Mouse (Mus musculus) MEL (cell line): Measurements from ENCODE around the gene Sugp2. TPM values are rescaled to one million over a fixed set of nuclear protein-coding genes. Genes with fewer than 3 reads are reported as not detected.

Experiments
- DNase-seq: peaks from one replicate; pipeline ENCODE4 v3.0.0; 2011; ENCODE audit warnings: low read depth, low spot score
- H3K27ac ChIP-seq: 2 replicates; pipeline ENCODE4 v1.5.1; 2012; ENCODE audit warnings: low read depth, mild to moderate bottlenecking, control low read depth, low read length, moderate library complexity; ENCODE audit not compliant: control insufficient read depth
- H3K27me3 ChIP-seq, 2 experiments: fragments of 150-350 bp in 1 of 2; sonication (generic) in 1 of 2; 2 replicates each; pipeline ENCODE4 v1.6.1; 2012; ENCODE audit warnings: low read length in 2 of 2, mild to moderate bottlenecking in 2 of 2, improper control_type of control experiment in 1 of 2, moderate library complexity in 1 of 2; ENCODE audit not compliant: insufficient read depth in 2 of 2, control insufficient read depth in 1 of 2
- H3K36me3 ChIP-seq, 2 experiments: 2 replicates each; pipeline ENCODE4 v1.6.1; 2012 to 2014; ENCODE audit warnings: low read length in 2 of 2, improper control_type of control experiment in 1 of 2, inconsistent platforms in 1 of 2, mild to moderate bottlenecking in 1 of 2; ENCODE audit not compliant: insufficient read depth in 2 of 2, control insufficient read depth in 1 of 2
- H3K4me1 ChIP-seq, 2 experiments: fragments of 150-350 bp in 1 of 2; sonication (generic) in 1 of 2; 2 replicates each; pipeline ENCODE4 v1.6.1; 2012; ENCODE audit warnings: low read length in 2 of 2, improper control_type of control experiment in 1 of 2, mild to moderate bottlenecking in 1 of 2; ENCODE audit not compliant: insufficient read depth in 2 of 2, control insufficient read depth in 1 of 2
- H3K4me3 ChIP-seq, 2 experiments: fragments of 150-350 bp in 1 of 2; sonication (generic) in 1 of 2; 2 replicates each; pipeline ENCODE4 v1.5.1; 2012; ENCODE audit warnings: low read depth in 2 of 2, low read length in 2 of 2, mild to moderate bottlenecking in 2 of 2, moderate library complexity in 2 of 2, control low read depth in 1 of 2, improper control_type of control experiment in 1 of 2; ENCODE audit not compliant: control insufficient read depth in 1 of 2, insufficient read depth in 1 of 2
- H3K79me2 ChIP-seq: 2 replicates; pipeline ENCODE4 v1.6.1; 2012; ENCODE audit warnings: mild to moderate bottlenecking, low read length, moderate library complexity; ENCODE audit not compliant: control insufficient read depth, poor library complexity, insufficient read depth
- H3K9ac ChIP-seq: 2 replicates; pipeline ENCODE4 v1.6.1; 2012; ENCODE audit warnings: low read depth, mild to moderate bottlenecking, control low read depth, low read length, moderate library complexity; ENCODE audit not compliant: control insufficient read depth, poor library complexity, severe bottlenecking
- H3K9me3 ChIP-seq: fragments of 150-350 bp; sonication (generic); replicated peaks from 2 replicates; pipeline ENCODE4 v1.6.1; 2012; ENCODE audit warnings: mild to moderate bottlenecking, low read length, improper control_type of control experiment, moderate library complexity; ENCODE audit not compliant: insufficient read depth
- CHD1 ChIP-seq: IDR thresholded peaks from 2 replicates; pipeline ENCODE4 v1.6.1; 2012; ENCODE audit warnings: low read depth, mild to moderate bottlenecking, inconsistent platforms, low read length, improper control_type of control experiment
- CTCF ChIP-seq, 3 experiments: IDR thresholded peaks in 2 of 3; conservative IDR thresholded peaks in 1 of 3; 2 replicates each; pipeline ENCODE4 v1.5.1; 2011 to 2012; ENCODE audit warnings: low read length in 3 of 3, low read depth in 2 of 3, mild to moderate bottlenecking in 2 of 3, improper control_type of control experiment in 1 of 3, inconsistent platforms in 1 of 3, mixed read lengths in 1 of 3, moderate library complexity in 1 of 3; ENCODE audit not compliant: control insufficient read depth in 1 of 3, insufficient read depth in 1 of 3, poor library complexity in 1 of 3, severe bottlenecking in 1 of 3
- ELF1 ChIP-seq: IDR thresholded peaks from 2 replicates; pipeline ENCODE4 v1.6.1; 2014; ENCODE audit warnings: low read depth, mild to moderate bottlenecking, inconsistent platforms, low read length, improper control_type of control experiment, moderate library complexity
- EP300 ChIP-seq, 2 experiments: IDR thresholded peaks; 2 replicates each; pipeline ENCODE4 v1.6.1; 2011; ENCODE audit warnings: improper control_type of control experiment in 2 of 2, low read length in 2 of 2, low read depth in 1 of 2, mild to moderate bottlenecking in 1 of 2
- GABPA ChIP-seq: IDR thresholded peaks from 2 replicates; pipeline ENCODE4 v1.6.1; 2012; ENCODE audit warnings: low read depth, mild to moderate bottlenecking, inconsistent platforms, low read length, improper control_type of control experiment, moderate library complexity
- GATA1 ChIP-seq: IDR thresholded peaks from 2 replicates; pipeline ENCODE4 v1.6.1; 2011; ENCODE audit warnings: low read depth, low read length, improper control_type of control experiment
- HCFC1 ChIP-seq: IDR thresholded peaks from 2 replicates; pipeline ENCODE4 v1.6.1; 2012; ENCODE audit warnings: low read depth, mild to moderate bottlenecking, inconsistent platforms, low read length, improper control_type of control experiment, moderate library complexity
- JUND ChIP-seq: IDR thresholded peaks from 2 replicates; pipeline ENCODE4 v1.6.1; 2011; ENCODE audit warnings: low read depth, mild to moderate bottlenecking, improper control_type of control experiment, low read length
- KAT2A ChIP-seq: conservative IDR thresholded peaks from 2 replicates; pipeline ENCODE4 v1.6.1; 2012; ENCODE audit warnings: low read depth, low read length, improper control_type of control experiment, inconsistent platforms
- MAFK ChIP-seq: IDR thresholded peaks from 2 replicates; pipeline ENCODE4 v1.6.1; 2011; ENCODE audit warnings: low read depth, mild to moderate bottlenecking, low read length, improper control_type of control experiment, borderline replicate concordance
- MAX ChIP-seq: IDR thresholded peaks from 2 replicates; pipeline ENCODE4 v1.6.1; 2011; ENCODE audit warnings: low read length, improper control_type of control experiment
- MAZ ChIP-seq: IDR thresholded peaks from 2 replicates; pipeline ENCODE4 v1.6.1; 2012; ENCODE audit warnings: low read depth, mild to moderate bottlenecking, inconsistent platforms, low read length, improper control_type of control experiment
- MEF2A ChIP-seq: IDR thresholded peaks from 2 replicates; pipeline ENCODE4 v1.6.1; 2014; ENCODE audit warnings: low read depth, mild to moderate bottlenecking, inconsistent platforms, low read length, improper control_type of control experiment; ENCODE audit not compliant: poor library complexity, insufficient replicate concordance, severe bottlenecking; ENCODE audit errors: extremely low read depth
- MXI1 ChIP-seq: IDR thresholded peaks from 2 replicates; pipeline ENCODE4 v1.6.1; 2011; ENCODE audit warnings: mild to moderate bottlenecking, low read depth, low read length, improper control_type of control experiment
- MYC ChIP-seq: IDR thresholded peaks from 2 replicates; pipeline ENCODE4 v1.6.1; 2011; ENCODE audit warnings: low read depth, mild to moderate bottlenecking, low read length, improper control_type of control experiment, moderate library complexity
- NRF1 ChIP-seq: IDR thresholded peaks from 2 replicates; pipeline ENCODE4 v1.6.1; 2014; ENCODE audit warnings: low read depth, mild to moderate bottlenecking, inconsistent platforms, low read length, improper control_type of control experiment, moderate library complexity; ENCODE audit not compliant: poor library complexity, insufficient read depth, severe bottlenecking
- POLR2A ChIP-seq, 2 experiments: IDR thresholded peaks; 2 replicates each; pipeline ENCODE4 v1.6.1; 2011 to 2012; ENCODE audit warnings: low read length in 2 of 2, mild to moderate bottlenecking in 2 of 2, control low read depth in 1 of 2, improper control_type of control experiment in 1 of 2, low read depth in 1 of 2, moderate library complexity in 1 of 2; ENCODE audit not compliant: control insufficient read depth in 1 of 2, insufficient read depth in 1 of 2, poor library complexity in 1 of 2
- POLR2AphosphoS5 ChIP-seq: IDR thresholded peaks from 2 replicates; pipeline ENCODE4 v1.6.1; 2012; ENCODE audit warnings: low read depth, borderline replicate concordance, mild to moderate bottlenecking, inconsistent platforms, low read length, moderate library complexity, mixed read lengths
- RAD21 ChIP-seq: IDR thresholded peaks from 2 replicates; pipeline ENCODE4 v1.6.1; 2011; ENCODE audit warnings: mild to moderate bottlenecking, low read depth, low read length, improper control_type of control experiment
- RCOR1 ChIP-seq: IDR thresholded peaks from 2 replicates; pipeline ENCODE4 v1.6.1; 2012; ENCODE audit warnings: low read depth, mild to moderate bottlenecking, inconsistent platforms, low read length, improper control_type of control experiment
- SMC3 ChIP-seq: IDR thresholded peaks from 2 replicates; pipeline ENCODE4 v1.6.1; 2011; ENCODE audit warnings: low read depth, low read length, improper control_type of control experiment
- TAL1 ChIP-seq: IDR thresholded peaks from 2 replicates; pipeline ENCODE4 v1.6.1; 2012; ENCODE audit warnings: mild to moderate bottlenecking, inconsistent platforms, low read length, moderate library complexity, mixed read lengths
- TBP ChIP-seq: IDR thresholded peaks from 2 replicates; pipeline ENCODE4 v1.8.0; 2011; ENCODE audit warnings: low read depth, low read length, improper control_type of control experiment
- TCF12 ChIP-seq: IDR thresholded peaks from 2 replicates; pipeline ENCODE4 v1.6.1; 2014; ENCODE audit warnings: low read depth, mild to moderate bottlenecking, inconsistent platforms, low read length, improper control_type of control experiment, moderate library complexity
- USF2 ChIP-seq, 2 experiments: IDR thresholded peaks; 2 replicates each; pipeline ENCODE4 v1.6.1; 2011 to 2012; ENCODE audit warnings: improper control_type of control experiment in 2 of 2, low read length in 2 of 2, borderline replicate concordance in 1 of 2, inconsistent platforms in 1 of 2, low read depth in 1 of 2, mild to moderate bottlenecking in 1 of 2; ENCODE audit not compliant: insufficient read depth in 1 of 2
- ZC3H11A ChIP-seq: IDR thresholded peaks from 2 replicates; pipeline ENCODE4 v1.6.1; 2012; ENCODE audit warnings: low read depth, mild to moderate bottlenecking, inconsistent platforms, low read length, improper control_type of control experiment
- ZKSCAN1 ChIP-seq: IDR thresholded peaks from 2 replicates; pipeline ENCODE4 v1.6.1; 2012; ENCODE audit warnings: low read depth, mild to moderate bottlenecking, inconsistent platforms, low read length, improper control_type of control experiment, moderate library complexity
- ZMIZ1 ChIP-seq: IDR thresholded peaks from 2 replicates; pipeline ENCODE4 v1.6.1; 2012; ENCODE audit warnings: low read depth, mild to moderate bottlenecking, inconsistent platforms, low read length, improper control_type of control experiment, moderate library complexity
- ZNF384 ChIP-seq: IDR thresholded peaks from 2 replicates; pipeline ENCODE4 v1.6.1; 2012; ENCODE audit warnings: low read depth, mild to moderate bottlenecking, inconsistent platforms, low read length, improper control_type of control experiment
- polyA plus RNA-seq, 2 experiments: library from polyadenylated mRNA; stranded (reverse) in 1 of 2; unstranded in 1 of 2; fragments of >175 nt in 1 of 2; fragments of >200 nt in 1 of 2; gene quantifications; 2 replicates each; pipeline versions ENCODE4 v1.2.1 to v1.2.4; 2012; ENCODE audit warnings: low replicate concordance in 2 of 2, low read depth in 1 of 2; ENCODE audit not compliant: insufficient read length in 2 of 2, insufficient read depth in 1 of 2, missing spikeins in 1 of 2
- total RNA-seq: library from RNA; depleted of rRNA; stranded (reverse); fragments of 300-350 nt; gene quantifications from 2 replicates; pipeline ENCODE4 v1.2.3, GENCODE M21; 2012

The Sugp2 gene
- total and polyA plus RNA-seq, 3 experiments: 23.9 to 27.4 TPM; not detected in 1

GRCm38 (mm10) chr8:70323716-70324115, 89.7 kb downstream of the Sugp2 start:
- no peak overlapping the region for H3K9ac ChIP-seq
- peaks cover 4 to 9% of the 10 kb centered on the region in 2 experiments for H3K4me1 ChIP-seq
- H3K27me3 ChIP-seq: no peaks in the 10 kb centered on the region
- no peak for DNase-seq
- no peak overlapping the region for H3K4me3 ChIP-seq
- TF ChIP-seq SMC3 (peak; percentile 46), CTCF (IDR thresholded peaks at IDR 0.05 in 2 of 3, conservative IDR thresholded peaks at IDR 0.05 in 1 of 3; ENCODE audit: control insufficient read depth in 1 of 3, insufficient read depth in 1 of 3, low read depth in 2 of 3, low read length in 3 of 3, poor library complexity in 1 of 3, severe bottlenecking in 1 of 3) (peak in 2 of 3 experiments; percentile 22 to 38; a peak in 2 of 6 replicates), USF2 (IDR thresholded peaks at IDR 0.05; ENCODE audit: borderline replicate concordance in 1 of 2, insufficient read depth in 1 of 2, low read depth in 1 of 2, low read length in 2 of 2) (no peak), RAD21 (peak; percentile 16)
- H3K79me2 ChIP-seq: no peaks in the 10 kb centered on the region
- peaks cover 0 to 3% of the 10 kb centered on the region in 2 experiments; a peak in 3 of 4 replicates for H3K36me3 ChIP-seq
- H3K9me3 ChIP-seq: no peaks in the 10 kb centered on the region
- no peak overlapping the region for H3K27ac ChIP-seq

GRCm38 (mm10) chr8:70327512-70327911, 93.5 kb downstream of the Sugp2 start:
- Histone ChIP-seq H3K36me3 (peaks cover 2 to 10% of the 10 kb centered on the region in 2 experiments), H3K4me1 (peaks cover 13% of the 10 kb centered on the region in 2 experiments), H3K27me3 (no peaks in the 10 kb centered on the region), H3K27ac (peak overlapping the region; percentile 78), H3K9me3 (no peaks in the 10 kb centered on the region), H3K79me2 (no peaks in the 10 kb centered on the region), H3K9ac (peak overlapping the region; percentile 35; the same call in 1 of the 2 replicates), H3K4me3 (no peak overlapping the region)
- DNase-seq: peak; percentile 95
- peak; percentile 86 for TF ChIP-seq MYC
- TF ChIP-seq POLR2AphosphoS5: no peak
- TF ChIP-seq TAL1: peak; percentile 96
- peak; percentile 99 for TF ChIP-seq TCF12
- 0 out of 2 replicates have a peak, but pooled peaks have one; percentile 32 for TF ChIP-seq ZKSCAN1
- peak; percentile 81 for TF ChIP-seq RCOR1
- TF ChIP-seq MAX: peak; percentile 84
- peak; percentile 90 for TF ChIP-seq TBP
- peak; percentile 95 to 97 for TF ChIP-seq EP300 (IDR thresholded peaks at IDR 0.05; ENCODE audit: low read depth in 1 of 2, low read length in 2 of 2)
- no peak for TF ChIP-seq GABPA
- TF ChIP-seq NRF1: no peak
- peak; percentile 20; the same call in 1 of the 2 replicates for TF ChIP-seq ZC3H11A
- no peak for TF ChIP-seq CHD1
- peak; percentile 97 for TF ChIP-seq GATA1
- TF ChIP-seq MEF2A: no peak
- 0 out of 2 replicates have a peak, but pooled peaks have one; percentile 9 for TF ChIP-seq MAZ
- TF ChIP-seq POLR2A (IDR thresholded peaks at IDR 0.05; ENCODE audit: control insufficient read depth in 1 of 2, insufficient read depth in 1 of 2, low read depth in 1 of 2, low read length in 2 of 2, poor library complexity in 1 of 2): no peak
- no peak; the same call in 1 of the 2 replicates for TF ChIP-seq ZMIZ1
- TF ChIP-seq RAD21: no peak
- peak; percentile 74 for TF ChIP-seq HCFC1
- TF ChIP-seq MAFK: no peak; the same call in 1 of the 2 replicates
- TF ChIP-seq USF2 (IDR thresholded peaks at IDR 0.05; ENCODE audit: borderline replicate concordance in 1 of 2, insufficient read depth in 1 of 2, low read depth in 1 of 2, low read length in 2 of 2): no peak
- peak; percentile 23; the same call in 1 of the 2 replicates for TF ChIP-seq ZNF384
- TF ChIP-seq SMC3: no peak; the same call in 1 of the 2 replicates
- peak; percentile 83 for TF ChIP-seq ELF1
- peak; percentile 78 for TF ChIP-seq MXI1
- TF ChIP-seq JUND: 0 out of 2 replicates have a peak, but pooled peaks have one; percentile 59
- no peak; the same call in 1 of the 2 replicates for TF ChIP-seq KAT2A
